Mouse (Mus musculus) MEL (cell line): ENCODE data around the gene Klf15. TPM values are rescaled to one million over a fixed set of nuclear protein-coding genes. Genes with fewer than 3 reads are reported as not detected.

Experiments used
- DNase-seq: peaks from one replicate; pipeline ENCODE4 v3.0.0; 2011; ENCODE audit warnings: low read depth, low spot score
- H3K27ac ChIP-seq: 2 replicates; pipeline ENCODE4 v1.5.1; 2012; ENCODE audit warnings: low read depth, mild to moderate bottlenecking, control low read depth, low read length, moderate library complexity; ENCODE audit not compliant: control insufficient read depth
- H3K27me3 ChIP-seq, 2 experiments: fragments of 150-350 bp in 1 of 2; sonication (generic) in 1 of 2; 2 replicates each; pipeline ENCODE4 v1.6.1; 2012; ENCODE audit warnings: low read length in 2 of 2, mild to moderate bottlenecking in 2 of 2, improper control_type of control experiment in 1 of 2, moderate library complexity in 1 of 2; ENCODE audit not compliant: insufficient read depth in 2 of 2, control insufficient read depth in 1 of 2
- H3K36me3 ChIP-seq, 2 experiments: 2 replicates each; pipeline ENCODE4 v1.6.1; 2012 to 2014; ENCODE audit warnings: low read length in 2 of 2, improper control_type of control experiment in 1 of 2, inconsistent platforms in 1 of 2, mild to moderate bottlenecking in 1 of 2; ENCODE audit not compliant: insufficient read depth in 2 of 2, control insufficient read depth in 1 of 2
- H3K4me1 ChIP-seq, 2 experiments: fragments of 150-350 bp in 1 of 2; sonication (generic) in 1 of 2; 2 replicates each; pipeline ENCODE4 v1.6.1; 2012; ENCODE audit warnings: low read length in 2 of 2, improper control_type of control experiment in 1 of 2, mild to moderate bottlenecking in 1 of 2; ENCODE audit not compliant: insufficient read depth in 2 of 2, control insufficient read depth in 1 of 2
- H3K4me3 ChIP-seq, 2 experiments: fragments of 150-350 bp in 1 of 2; sonication (generic) in 1 of 2; 2 replicates each; pipeline ENCODE4 v1.5.1; 2012; ENCODE audit warnings: low read depth in 2 of 2, low read length in 2 of 2, mild to moderate bottlenecking in 2 of 2, moderate library complexity in 2 of 2, control low read depth in 1 of 2, improper control_type of control experiment in 1 of 2; ENCODE audit not compliant: control insufficient read depth in 1 of 2, insufficient read depth in 1 of 2
- H3K79me2 ChIP-seq: 2 replicates; pipeline ENCODE4 v1.6.1; 2012; ENCODE audit warnings: mild to moderate bottlenecking, low read length, moderate library complexity; ENCODE audit not compliant: control insufficient read depth, poor library complexity, insufficient read depth
- H3K9ac ChIP-seq: 2 replicates; pipeline ENCODE4 v1.6.1; 2012; ENCODE audit warnings: low read depth, mild to moderate bottlenecking, control low read depth, low read length, moderate library complexity; ENCODE audit not compliant: control insufficient read depth, poor library complexity, severe bottlenecking
- H3K9me3 ChIP-seq: fragments of 150-350 bp; sonication (generic); replicated peaks from 2 replicates; pipeline ENCODE4 v1.6.1; 2012; ENCODE audit warnings: mild to moderate bottlenecking, low read length, improper control_type of control experiment, moderate library complexity; ENCODE audit not compliant: insufficient read depth
- BHLHE40 ChIP-seq: IDR thresholded peaks from 2 replicates; pipeline ENCODE4 v1.6.1; 2012; ENCODE audit warnings: low read depth, mild to moderate bottlenecking, inconsistent platforms, low read length, improper control_type of control experiment, borderline replicate concordance
- CHD1 ChIP-seq: IDR thresholded peaks from 2 replicates; pipeline ENCODE4 v1.6.1; 2012; ENCODE audit warnings: low read depth, mild to moderate bottlenecking, inconsistent platforms, low read length, improper control_type of control experiment
- CTCF ChIP-seq, 3 experiments: IDR thresholded peaks in 2 of 3; conservative IDR thresholded peaks in 1 of 3; 2 replicates each; pipeline ENCODE4 v1.5.1; 2011 to 2012; ENCODE audit warnings: low read length in 3 of 3, low read depth in 2 of 3, mild to moderate bottlenecking in 2 of 3, improper control_type of control experiment in 1 of 3, inconsistent platforms in 1 of 3, mixed read lengths in 1 of 3, moderate library complexity in 1 of 3; ENCODE audit not compliant: control insufficient read depth in 1 of 3, insufficient read depth in 1 of 3, poor library complexity in 1 of 3, severe bottlenecking in 1 of 3
- EP300 ChIP-seq, 2 experiments: IDR thresholded peaks; 2 replicates each; pipeline ENCODE4 v1.6.1; 2011; ENCODE audit warnings: improper control_type of control experiment in 2 of 2, low read length in 2 of 2, low read depth in 1 of 2, mild to moderate bottlenecking in 1 of 2
- GABPA ChIP-seq: IDR thresholded peaks from 2 replicates; pipeline ENCODE4 v1.6.1; 2012; ENCODE audit warnings: low read depth, mild to moderate bottlenecking, inconsistent platforms, low read length, improper control_type of control experiment, moderate library complexity
- GATA1 ChIP-seq: IDR thresholded peaks from 2 replicates; pipeline ENCODE4 v1.6.1; 2011; ENCODE audit warnings: low read depth, low read length, improper control_type of control experiment
- HCFC1 ChIP-seq: IDR thresholded peaks from 2 replicates; pipeline ENCODE4 v1.6.1; 2012; ENCODE audit warnings: low read depth, mild to moderate bottlenecking, inconsistent platforms, low read length, improper control_type of control experiment, moderate library complexity
- MAFK ChIP-seq: IDR thresholded peaks from 2 replicates; pipeline ENCODE4 v1.6.1; 2011; ENCODE audit warnings: low read depth, mild to moderate bottlenecking, low read length, improper control_type of control experiment, borderline replicate concordance
- MAZ ChIP-seq: IDR thresholded peaks from 2 replicates; pipeline ENCODE4 v1.6.1; 2012; ENCODE audit warnings: low read depth, mild to moderate bottlenecking, inconsistent platforms, low read length, improper control_type of control experiment
- MEF2A ChIP-seq: IDR thresholded peaks from 2 replicates; pipeline ENCODE4 v1.6.1; 2014; ENCODE audit warnings: low read depth, mild to moderate bottlenecking, inconsistent platforms, low read length, improper control_type of control experiment; ENCODE audit not compliant: poor library complexity, insufficient replicate concordance, severe bottlenecking; ENCODE audit errors: extremely low read depth
- MXI1 ChIP-seq: IDR thresholded peaks from 2 replicates; pipeline ENCODE4 v1.6.1; 2011; ENCODE audit warnings: mild to moderate bottlenecking, low read depth, low read length, improper control_type of control experiment
- MYC ChIP-seq: IDR thresholded peaks from 2 replicates; pipeline ENCODE4 v1.6.1; 2011; ENCODE audit warnings: low read depth, mild to moderate bottlenecking, low read length, improper control_type of control experiment, moderate library complexity
- NELFE ChIP-seq: IDR thresholded peaks from 2 replicates; pipeline ENCODE4 v1.6.1; 2011; ENCODE audit warnings: low read depth, low read length, improper control_type of control experiment
- POLR2A ChIP-seq, 2 experiments: IDR thresholded peaks; 2 replicates each; pipeline ENCODE4 v1.6.1; 2011 to 2012; ENCODE audit warnings: low read length in 2 of 2, mild to moderate bottlenecking in 2 of 2, control low read depth in 1 of 2, improper control_type of control experiment in 1 of 2, low read depth in 1 of 2, moderate library complexity in 1 of 2; ENCODE audit not compliant: control insufficient read depth in 1 of 2, insufficient read depth in 1 of 2, poor library complexity in 1 of 2
- POLR2AphosphoS2 ChIP-seq: IDR thresholded peaks from 2 replicates; pipeline ENCODE4 v1.6.1; 2011; ENCODE audit warnings: low read length, improper control_type of control experiment
- POLR2AphosphoS5 ChIP-seq: IDR thresholded peaks from 2 replicates; pipeline ENCODE4 v1.6.1; 2012; ENCODE audit warnings: low read depth, borderline replicate concordance, mild to moderate bottlenecking, inconsistent platforms, low read length, moderate library complexity, mixed read lengths
- RAD21 ChIP-seq: IDR thresholded peaks from 2 replicates; pipeline ENCODE4 v1.6.1; 2011; ENCODE audit warnings: mild to moderate bottlenecking, low read depth, low read length, improper control_type of control experiment
- RCOR1 ChIP-seq: IDR thresholded peaks from 2 replicates; pipeline ENCODE4 v1.6.1; 2012; ENCODE audit warnings: low read depth, mild to moderate bottlenecking, inconsistent platforms, low read length, improper control_type of control experiment
- TCF12 ChIP-seq: IDR thresholded peaks from 2 replicates; pipeline ENCODE4 v1.6.1; 2014; ENCODE audit warnings: low read depth, mild to moderate bottlenecking, inconsistent platforms, low read length, improper control_type of control experiment, moderate library complexity
- USF1 ChIP-seq: IDR thresholded peaks from 2 replicates; pipeline ENCODE4 v1.6.1; 2014; ENCODE audit warnings: low read depth, mild to moderate bottlenecking, inconsistent platforms, low read length, improper control_type of control experiment, moderate library complexity
- ZC3H11A ChIP-seq: IDR thresholded peaks from 2 replicates; pipeline ENCODE4 v1.6.1; 2012; ENCODE audit warnings: low read depth, mild to moderate bottlenecking, inconsistent platforms, low read length, improper control_type of control experiment
- polyA plus RNA-seq, 2 experiments: library from polyadenylated mRNA; stranded (reverse) in 1 of 2; unstranded in 1 of 2; fragments of >175 nt in 1 of 2; fragments of >200 nt in 1 of 2; gene quantifications; 2 replicates each; pipeline versions ENCODE4 v1.2.1 to v1.2.4; 2012; ENCODE audit warnings: low replicate concordance in 2 of 2, low read depth in 1 of 2; ENCODE audit not compliant: insufficient read length in 2 of 2, insufficient read depth in 1 of 2, missing spikeins in 1 of 2
- total RNA-seq: library from RNA; depleted of rRNA; stranded (reverse); fragments of 300-350 nt; gene quantifications from 2 replicates; pipeline ENCODE4 v1.2.3, GENCODE M21; 2012

The Klf15 gene
- total and polyA plus RNA-seq, 3 experiments: not detected

DNA sequence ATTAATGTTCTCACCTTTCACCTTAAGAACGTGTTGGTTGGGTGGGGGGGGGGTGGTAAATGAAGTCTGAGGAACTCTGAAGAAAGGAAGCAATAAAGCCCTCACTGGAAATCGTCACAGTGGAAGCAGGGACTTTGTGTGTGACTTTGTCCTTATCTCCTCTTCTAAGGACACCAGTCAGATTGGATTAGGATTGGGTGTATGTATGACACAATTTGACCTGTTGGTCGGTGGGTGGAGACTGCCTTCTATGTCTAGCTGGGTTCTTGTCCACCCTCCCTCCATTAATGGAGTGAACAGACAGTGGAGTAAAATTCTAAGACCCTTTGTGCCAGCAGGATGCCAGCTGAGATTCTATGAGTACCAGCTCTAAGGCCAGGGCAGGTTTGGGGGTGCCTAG is 21.9 kb downstream of the Klf15 start:
- Histone ChIP-seq H3K36me3 (no peaks in the 10 kb centered on the region), H3K4me3 (no peak overlapping the region), H3K9ac (no peak overlapping the region), H3K79me2 (no peaks in the 10 kb centered on the region), H3K9me3 (no peaks in the 10 kb centered on the region), H3K4me1 (no peaks in the 10 kb centered on the region), H3K27me3 (peaks cover 0 to 3% of the 10 kb centered on the region in 2 experiments; a peak in 1 of 4 replicates), H3K27ac (no peak overlapping the region)
- TF ChIP-seq RCOR1 (no peak), EP300 (IDR thresholded peaks at IDR 0.05; ENCODE audit: low read depth in 1 of 2, low read length in 2 of 2) (no peak)
- no peak for DNase-seq

DNA sequence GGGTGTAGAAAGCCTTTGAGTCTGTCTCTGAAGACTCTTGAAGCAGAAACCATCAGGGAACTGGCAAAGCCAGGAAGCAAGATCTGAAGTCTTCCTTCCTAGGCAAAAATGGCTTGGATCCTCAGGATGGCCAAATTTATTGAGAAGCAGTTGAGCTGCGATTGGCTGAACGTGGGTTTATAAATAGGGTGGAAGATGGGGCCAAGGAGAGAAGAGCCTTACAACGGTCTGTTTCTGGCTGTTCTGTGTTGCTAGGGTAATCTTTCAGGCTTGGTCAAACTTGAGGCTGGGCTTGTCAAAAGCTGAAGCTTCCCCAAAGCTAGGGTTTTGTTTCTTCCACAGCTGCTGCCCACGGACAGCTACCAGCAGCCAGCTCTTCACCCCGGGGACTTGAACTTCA is 22.5 kb downstream of the Klf15 start:
- TF ChIP-seq USF1: no peak
- no peak for TF ChIP-seq POLR2AphosphoS5
- no peak for TF ChIP-seq GABPA
- TF ChIP-seq POLR2AphosphoS2: no peak
- no peak for TF ChIP-seq MYC
- TF ChIP-seq RAD21: no peak
- no peak for TF ChIP-seq BHLHE40
- no peak for TF ChIP-seq TCF12
- TF ChIP-seq ZC3H11A: no peak
- TF ChIP-seq, all 39 proteins: peak for 0
- no peaks in the 10 kb centered on the region for H3K9me3 ChIP-seq
- peaks cover 0 to 3% of the 10 kb centered on the region in 2 experiments; a peak in 1 of 4 replicates for H3K27me3 ChIP-seq

DNA sequence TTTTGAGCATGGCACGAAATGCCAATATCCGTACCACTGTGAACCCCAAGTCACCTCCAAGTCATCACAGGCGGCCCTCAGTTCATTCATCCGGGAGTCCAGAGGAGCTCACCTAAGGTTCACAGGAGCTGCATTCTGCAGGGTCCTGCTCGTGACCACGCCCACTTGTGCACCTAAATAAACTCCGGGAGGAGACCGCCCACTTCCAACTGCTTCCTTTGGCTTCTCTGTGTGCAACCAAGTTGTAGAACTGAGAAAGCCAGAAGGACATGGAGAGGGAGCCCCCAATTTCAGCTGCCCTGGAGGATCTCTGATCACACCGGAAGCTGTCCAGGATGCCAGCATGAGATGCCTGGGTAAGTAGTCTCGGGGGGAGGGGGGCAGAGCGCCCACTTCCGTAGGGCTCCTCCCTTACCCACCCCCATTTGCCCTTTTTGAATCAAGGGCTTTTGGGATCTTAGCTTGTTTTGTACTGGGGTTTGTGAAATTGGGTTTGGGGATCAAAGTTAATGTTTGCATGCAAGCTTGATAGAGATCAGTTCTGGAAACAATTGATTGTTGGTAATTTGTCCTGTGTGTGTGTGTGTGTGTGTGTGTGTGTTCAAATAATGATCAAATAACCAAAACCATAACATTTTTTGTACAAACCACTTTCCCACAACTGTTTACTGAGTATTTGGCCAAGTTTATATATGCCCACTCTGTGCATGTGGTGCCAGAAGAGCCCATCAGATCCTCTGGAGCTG is 24.0 kb downstream of the Klf15 start, which contains the start of gene Aldh1l1:
Gene Aldh1l1 (plus strand): TSS at position 252 of the 746 bp plus-strand sequence.
- H3K79me2 ChIP-seq: no peaks in the 10 kb centered on the region
- no peak within 1 kb of the TSS for H3K9ac ChIP-seq
- no peaks in the 10 kb centered on the region for H3K36me3 ChIP-seq
- no peaks in the 10 kb centered on the region for H3K4me1 ChIP-seq
- no peak within 1 kb of the TSS for H3K27ac ChIP-seq
- TF ChIP-seq MEF2A (no peak), GATA1 (no peak), ZC3H11A (no peak), CHD1 (no peak), CTCF (IDR thresholded peaks at IDR 0.05 in 2 of 3, conservative IDR thresholded peaks at IDR 0.05 in 1 of 3; ENCODE audit: control insufficient read depth in 1 of 3, insufficient read depth in 1 of 3, low read depth in 2 of 3, low read length in 3 of 3, poor library complexity in 1 of 3, severe bottlenecking in 1 of 3) (no peak), USF1 (no peak), MXI1 (no peak), NELFE (no peak), HCFC1 (no peak), MAFK (no peak), GABPA (no peak), POLR2AphosphoS2 (no peak), POLR2A (IDR thresholded peaks at IDR 0.05; ENCODE audit: control insufficient read depth in 1 of 2, insufficient read depth in 1 of 2, low read depth in 1 of 2, low read length in 2 of 2, poor library complexity in 1 of 2) (no peak), MAZ (no peak)
- no peak for DNase-seq
- H3K4me3 ChIP-seq: no peak within 1 kb of the TSS
- peaks cover 0 to 5% of the 10 kb centered on the region in 2 experiments; a peak in 1 of 4 replicates for H3K27me3 ChIP-seq
- no peaks in the 10 kb centered on the region for H3K9me3 ChIP-seq

More for the DNA sequence above, 22.5 kb downstream of the Klf15 start:
- DNase-seq: no peak
- H3K36me3 ChIP-seq: no peaks in the 10 kb centered on the region
- no peaks in the 10 kb centered on the region for H3K79me2 ChIP-seq
- no peak overlapping the region for H3K4me3 ChIP-seq
- no peaks in the 10 kb centered on the region for H3K4me1 ChIP-seq
- no peak overlapping the region for H3K9ac ChIP-seq
- H3K27ac ChIP-seq: no peak overlapping the region
